Mouse (Mus musculus) cerebellum, adult 2 months (tissue): Measurements from ENCODE around the gene Babam2. TPM values are rescaled to one million over a fixed set of nuclear protein-coding genes. Genes with fewer than 3 reads are reported as not detected.

Experiments used
- DNase-seq, 2 experiments: peaks; one replicate each; pipeline ENCODE4 v3.0.0; 2021
- H3K27ac ChIP-seq: fragments of 200-500 bp; 2 replicates; pipeline ENCODE4 v1.5.1; 2012; ENCODE audit warnings: low read length, control low read depth, inconsistent platforms; ENCODE audit not compliant: insufficient read depth
- H3K27me3 ChIP-seq: fragments of 200-500 bp; 2 replicates; pipeline ENCODE4 v1.6.1; 2012; ENCODE audit warnings: inconsistent platforms, mild to moderate bottlenecking, low read length, moderate library complexity; ENCODE audit not compliant: control insufficient read depth, insufficient read depth
- H3K4me1 ChIP-seq: fragments of 200-500 bp; 2 replicates; pipeline ENCODE4 v1.6.1; 2011; ENCODE audit warnings: low read length; ENCODE audit not compliant: control insufficient read depth, insufficient read depth
- H3K4me3 ChIP-seq: fragments of 200-500 bp; replicated peaks from 2 replicates; pipeline ENCODE3; 2011; ENCODE audit warnings: mild to moderate bottlenecking, low read depth, low read length, control low read depth; ENCODE audit not compliant: insufficient read depth
- CTCF ChIP-seq: fragments of 200-500 bp; IDR thresholded peaks from 2 replicates; pipeline ENCODE4 v1.5.1; 2011; ENCODE audit warnings: low read depth, mild to moderate bottlenecking, control low read depth, low read length, moderate library complexity, borderline replicate concordance; ENCODE audit not compliant: insufficient read depth
- POLR2A ChIP-seq: fragments of 200-500 bp; IDR thresholded peaks from 2 replicates; pipeline ENCODE4 v1.6.1; 2011; ENCODE audit warnings: low read length, control low read depth, borderline replicate concordance; ENCODE audit not compliant: insufficient read depth
- WGBS: fragments of 180-500 bp; shearing (Covaris S2); methylation state at CpG from one replicate; pipeline ENCODE4 v1.1.7; 2018; 5-methylcytosine and 5-hydroxymethylcytosine counted together
- polyA plus RNA-seq: library from polyadenylated mRNA; depleted of rRNA; stranded (reverse); fragments of >200 nt; gene quantifications from 2 replicates; pipeline ENCODE4 v1.2.3, GENCODE M21; 2012

Babam2 gene
- polyA plus RNA-seq, 1 experiment = 42.8 TPM

GRCm38 (mm10) chr5:32066839-32067238, 369.4 kb downstream of the Babam2 start:
- TF ChIP-seq POLR2A (no peak), CTCF (no peak)
- H3K27ac ChIP-seq = no peak overlapping the region
- WGBS = 90% methylated on average over 2 of the region's 2 CpGs

GRCm38 (mm10) chr5:32068616-32069015, 371.1 kb downstream of the Babam2 start:
- no peak overlapping the region for H3K4me3 ChIP-seq
- H3K27ac ChIP-seq = no peak overlapping the region
- H3K4me1 ChIP-seq = no peaks in the 10 kb centered on the region
- no peak for DNase-seq
- TF ChIP-seq CTCF (no peak), POLR2A (no peak)
- WGBS = 91% methylated on average over 3 of the region's 3 CpGs
- no peaks in the 10 kb centered on the region for H3K27me3 ChIP-seq

More at GRCm38 (mm10) chr5:32066839-32067238, 369.4 kb downstream of the Babam2 start:
- Histone ChIP-seq H3K4me1 (no peaks in the 10 kb centered on the region), H3K27me3 (no peaks in the 10 kb centered on the region), H3K4me3 (no peak overlapping the region)
- DNase-seq = no peak

GRCm38 (mm10) chr5:32069096-32069495, 371.6 kb downstream of the Babam2 start:
- no peak for DNase-seq
- TF ChIP-seq POLR2A = no peak
- TF ChIP-seq CTCF = no peak
- Histone ChIP-seq H3K4me1 (no peaks in the 10 kb centered on the region), H3K27me3 (no peaks in the 10 kb centered on the region), H3K4me3 (no peak overlapping the region), H3K27ac (no peak overlapping the region)
- WGBS = 85% methylated on average over 4 of the region's 4 CpGs

GRCm38 (mm10) chr5:32069566-32070169, 372.2 kb downstream of the Babam2 start:
- Histone ChIP-seq H3K27me3 (no peaks in the 10 kb centered on the region), H3K4me1 (no peaks in the 10 kb centered on the region), H3K4me3 (no peak overlapping the region), H3K27ac (no peak overlapping the region)
- TF ChIP-seq CTCF (no peak), POLR2A (no peak)
- DNase-seq = no peak
- WGBS = 73% methylated on average over 10 of the region's 10 CpGs

GRCm38 (mm10) chr5:32070781-32071180, 373.3 kb downstream of the Babam2 start:
- Histone ChIP-seq H3K4me3 (no peak overlapping the region), H3K27ac (no peak overlapping the region), H3K4me1 (no peaks in the 10 kb centered on the region), H3K27me3 (no peaks in the 10 kb centered on the region)
- WGBS = 86% methylated on average over 3 of the region's 3 CpGs
- no peak for DNase-seq
- TF ChIP-seq POLR2A = no peak
- TF ChIP-seq CTCF = no peak

DNA sequence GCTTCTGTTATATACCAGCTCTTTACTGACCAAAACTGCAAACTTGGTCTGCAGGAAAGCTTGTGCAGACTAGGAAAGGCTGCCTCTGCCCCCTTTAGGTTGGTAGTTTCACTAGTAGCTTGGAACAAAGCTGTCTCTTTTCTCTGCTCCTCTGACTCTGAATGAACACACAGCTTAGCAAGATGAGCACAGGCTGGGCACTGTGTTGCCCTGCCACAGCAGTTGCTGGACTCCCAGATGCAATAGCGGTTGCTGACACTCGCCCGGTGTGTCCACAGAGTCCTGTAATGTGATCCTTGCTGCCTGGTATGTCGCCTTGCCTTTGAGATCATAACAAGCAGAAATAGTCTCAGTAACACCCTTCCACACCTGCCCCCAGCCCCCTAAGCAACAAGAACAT, 373.8 kb downstream of the Babam2 start:
- Histone ChIP-seq H3K27ac (no peak overlapping the region), H3K4me3 (no peak overlapping the region), H3K27me3 (no peaks in the 10 kb centered on the region), H3K4me1 (no peaks in the 10 kb centered on the region)
- 88% methylated on average over 4 of the region's 4 CpGs for WGBS
- no peak for DNase-seq
- TF ChIP-seq POLR2A (no peak), CTCF (no peak)

DNA sequence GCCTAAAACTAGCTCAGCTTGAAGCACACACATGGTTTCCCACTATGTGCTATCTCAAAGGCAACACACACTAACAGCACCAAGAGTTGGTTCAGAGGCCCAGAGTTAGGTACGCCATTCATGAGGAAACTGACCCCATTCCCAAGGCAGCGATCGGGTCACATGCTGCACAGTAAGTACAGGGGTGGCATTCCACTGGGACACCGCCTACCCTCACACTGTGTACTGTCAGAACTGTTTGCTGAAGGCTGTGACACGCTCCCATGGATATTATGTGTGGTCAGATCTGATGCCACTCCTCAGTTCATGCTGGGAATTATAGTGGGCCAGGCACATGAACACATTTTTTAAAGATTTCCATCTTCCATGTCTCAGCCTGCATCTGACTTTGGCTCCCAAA, 374.3 kb downstream of the Babam2 start:
- Histone ChIP-seq H3K4me3 (no peak overlapping the region), H3K4me1 (no peaks in the 10 kb centered on the region), H3K27ac (no peak overlapping the region), H3K27me3 (no peaks in the 10 kb centered on the region)
- no peak for TF ChIP-seq POLR2A
- no peak for TF ChIP-seq CTCF
- no peak for DNase-seq
- WGBS = 94% methylated on average over 5 of the region's 5 CpGs

GRCm38 (mm10) chr5:32072877-32073276, 375.4 kb downstream of the Babam2 start:
- Histone ChIP-seq H3K27me3 (no peaks in the 10 kb centered on the region), H3K4me3 (no peak overlapping the region), H3K4me1 (no peaks in the 10 kb centered on the region), H3K27ac (no peak overlapping the region)
- DNase-seq = no peak
- TF ChIP-seq POLR2A (no peak), CTCF (no peak)
- WGBS = 95% methylated on average over 3 of the region's 3 CpGs

DNA sequence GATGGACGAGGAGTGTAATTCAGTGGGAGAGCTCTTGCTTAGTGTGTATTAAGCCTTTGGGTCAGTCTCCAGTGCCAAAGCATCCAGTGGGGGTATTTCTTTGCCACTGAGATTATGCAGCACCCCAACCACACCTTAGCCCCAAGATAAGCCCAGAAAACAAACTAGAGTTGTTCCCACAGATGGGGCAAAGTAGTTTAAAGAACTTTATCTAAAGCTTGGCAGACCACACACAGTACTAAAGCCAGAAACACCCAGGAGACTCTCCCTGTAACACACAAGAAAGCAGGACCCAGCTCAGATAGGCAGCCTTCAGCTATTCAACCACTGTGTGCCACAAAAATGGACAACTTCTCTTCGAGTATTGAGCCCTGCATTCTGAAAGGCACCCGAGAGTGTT, 376.6 kb downstream of the Babam2 start:
- Histone ChIP-seq H3K27ac (no peak overlapping the region), H3K4me1 (no peaks in the 10 kb centered on the region), H3K27me3 (no peaks in the 10 kb centered on the region), H3K4me3 (no peak overlapping the region)
- TF ChIP-seq POLR2A (no peak), CTCF (no peak)
- no peak for DNase-seq
- 83% methylated on average over 3 of the region's 3 CpGs for WGBS
